Mouse (Mus musculus): ENCODE results near the gene Grin2d.

The Grin2d gene

DNA sequence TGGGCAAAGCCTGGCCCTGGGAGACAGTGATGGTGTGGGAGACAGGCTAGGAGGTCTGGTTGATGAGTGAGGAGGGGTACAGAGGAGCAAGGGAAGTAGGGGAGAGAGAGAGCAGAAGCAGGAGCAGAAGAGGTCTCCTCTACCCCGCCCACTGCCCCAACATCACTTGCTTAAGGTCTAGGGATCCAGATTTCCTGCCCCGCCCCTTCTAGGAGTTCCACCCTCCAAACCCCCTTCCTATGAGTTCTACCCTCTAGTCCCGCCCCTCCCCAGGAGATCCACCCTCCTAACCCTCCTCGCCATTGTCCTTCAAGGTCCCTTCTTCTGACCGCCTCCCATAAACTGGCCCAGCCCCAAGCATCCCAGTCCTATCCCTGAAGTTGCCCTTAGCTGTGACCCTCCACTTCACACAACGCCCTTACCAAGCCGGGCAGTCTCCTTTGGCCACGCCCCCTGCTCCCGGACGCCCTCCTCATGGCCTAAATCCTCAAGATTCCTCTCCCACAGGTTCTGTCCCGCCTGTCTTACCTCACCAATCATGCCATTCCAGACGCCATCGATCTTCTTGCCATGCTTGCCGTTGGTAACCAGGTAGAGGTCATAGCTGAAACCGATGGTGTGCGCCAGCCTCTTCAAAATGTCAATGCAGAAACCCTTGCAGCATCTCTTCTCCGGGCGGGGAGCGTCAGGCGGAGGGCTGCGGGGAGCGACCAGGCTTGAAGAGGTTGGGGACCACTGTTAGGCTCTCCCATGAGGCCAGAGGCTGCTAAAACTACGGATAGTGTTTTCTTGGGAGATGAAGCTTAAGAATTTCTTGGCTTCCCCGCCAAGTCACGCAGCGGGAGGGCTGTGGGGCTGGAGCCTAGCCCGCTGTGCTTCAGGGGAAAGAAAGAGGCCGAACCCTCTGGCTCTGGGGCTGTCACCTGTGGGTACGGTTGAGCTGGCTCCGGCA is 21.0 kb downstream of the Grin2d start:
- no peak for DNase-seq (ENCODE audit: low read depth, low spot score)

DNA sequence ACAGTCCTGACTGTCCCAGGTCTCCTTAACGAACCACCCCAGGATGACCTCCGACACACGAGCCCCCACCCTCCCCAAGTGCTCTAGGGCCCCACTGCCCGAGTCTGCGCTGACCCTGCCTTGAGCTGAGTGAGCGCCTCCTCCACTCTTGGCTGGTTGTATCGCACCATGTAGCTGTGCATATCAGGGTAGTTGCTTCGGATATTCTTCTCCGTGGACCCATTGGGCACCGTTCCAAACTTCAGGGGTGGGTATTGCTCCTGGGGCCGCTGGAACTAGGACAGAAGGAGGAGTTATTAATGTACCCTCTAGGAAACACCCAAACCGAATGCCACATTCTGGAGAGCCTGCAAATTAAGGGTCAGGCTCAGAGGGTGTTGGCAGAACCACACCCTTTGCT is 25.1 kb downstream of the Grin2d start:
- no peak for DNase-seq (ENCODE audit: low read depth, low spot score)

DNA sequence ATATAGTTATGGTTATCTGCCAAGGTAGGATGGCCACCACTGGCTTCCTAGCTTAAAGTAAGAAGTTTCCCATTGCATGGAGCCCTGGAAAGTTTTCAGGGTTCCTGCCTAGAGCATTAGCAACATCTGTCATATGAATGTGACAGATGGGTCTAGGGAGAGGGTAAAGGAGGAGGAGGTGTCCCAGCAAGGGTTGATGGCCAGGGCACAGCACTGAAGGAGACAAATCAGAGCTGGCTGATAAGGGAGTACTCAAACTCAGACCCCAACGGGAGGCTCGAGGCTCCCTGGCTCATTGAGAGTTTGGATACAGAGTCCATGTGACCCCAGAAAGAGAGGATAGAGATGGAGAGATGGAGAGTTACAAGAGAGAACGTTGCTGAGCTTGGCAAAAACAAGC is 27.5 kb downstream of the Grin2d start:
- DNase-seq (ENCODE audit: low read depth, low spot score) = no peak

DNA sequence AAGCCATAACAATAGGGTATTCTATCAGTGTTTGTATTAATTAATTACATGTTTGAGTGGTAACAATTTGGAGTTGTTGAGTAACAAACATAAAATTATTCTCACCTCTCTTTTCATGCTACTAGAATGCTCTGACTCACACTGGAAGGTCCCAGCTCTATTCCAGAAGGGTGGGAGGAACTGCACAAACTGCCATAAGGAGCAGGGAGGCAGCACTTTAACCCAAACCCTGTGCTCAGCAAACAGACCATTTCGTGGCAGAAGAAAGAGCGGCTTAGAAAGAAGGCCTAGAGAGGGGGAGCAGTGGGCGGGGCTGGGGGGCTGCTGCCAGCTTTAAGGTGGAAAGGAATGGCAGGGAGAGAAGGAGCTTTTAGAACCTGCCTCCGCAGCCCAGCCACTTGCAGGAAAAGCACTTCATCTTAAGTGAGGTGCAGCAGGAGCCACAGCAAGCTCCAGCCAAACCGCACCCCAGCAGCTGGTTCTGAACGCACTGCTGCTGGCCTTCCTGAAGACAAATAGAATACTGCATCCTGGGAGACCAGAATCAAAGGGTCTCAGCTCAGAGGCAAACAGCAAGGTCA is 29.6 kb downstream of the Grin2d start:
- no peak for DNase-seq (ENCODE audit: low read depth, low spot score)

DNA sequence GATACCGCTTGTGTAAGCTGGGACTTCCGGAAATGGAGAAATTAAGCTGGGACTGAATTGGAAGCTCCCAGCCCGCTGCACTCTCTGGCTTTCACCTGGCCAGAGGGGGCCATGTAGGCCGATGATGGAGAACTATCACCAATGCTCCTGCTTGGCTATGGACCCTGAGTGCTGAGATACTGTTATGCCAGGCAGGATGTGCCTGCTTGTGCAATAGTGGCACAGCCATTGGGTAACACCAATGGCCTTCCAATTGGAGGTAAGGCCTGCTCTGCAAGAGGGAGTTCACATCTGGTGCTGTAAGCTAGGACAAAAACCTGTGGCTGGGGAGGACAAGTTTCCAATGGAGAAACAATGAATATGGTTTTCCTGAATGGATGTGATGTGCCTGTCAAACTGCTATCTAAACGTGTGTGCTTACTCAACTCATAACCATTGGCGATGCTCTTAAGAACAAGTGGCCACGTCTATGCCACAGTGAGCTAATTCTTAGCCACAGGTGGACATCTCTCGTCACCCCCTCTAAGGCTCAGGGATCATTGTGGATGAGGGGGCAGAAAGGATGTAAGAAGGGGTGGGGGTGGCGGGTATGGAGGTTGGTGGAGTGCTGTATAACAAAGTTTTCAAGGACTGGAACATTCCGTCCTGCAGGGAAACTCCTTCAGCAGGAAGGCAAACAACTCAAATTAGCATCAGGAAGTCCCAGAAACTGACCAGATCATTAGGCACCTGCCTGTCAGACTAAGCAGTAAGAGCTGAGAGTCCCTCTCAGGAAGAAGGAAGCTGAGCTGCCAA is 35.0 kb downstream of the Grin2d start:
- DNase-seq (ENCODE audit: low read depth, low spot score) = no peak

DNA sequence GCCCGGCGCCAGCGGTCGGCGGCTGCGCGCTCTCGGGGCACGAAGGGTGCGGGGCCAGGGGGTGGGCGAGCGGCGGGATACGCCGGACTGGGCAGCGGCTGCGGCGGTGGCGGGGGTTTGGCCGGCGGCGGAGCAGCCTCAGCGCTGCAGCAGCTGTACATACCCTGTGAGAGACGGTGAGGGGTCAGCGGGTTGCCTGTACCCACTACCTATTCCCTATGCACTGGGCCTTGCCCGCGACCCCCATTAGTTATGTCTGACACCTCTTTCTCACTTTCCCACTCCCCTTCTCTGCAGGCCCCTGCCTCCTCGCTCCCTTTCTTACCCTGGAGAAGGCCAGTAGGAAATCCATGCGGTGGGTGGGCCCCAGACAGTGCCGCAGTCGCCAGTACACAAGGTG is 44.3 kb downstream of the Grin2d start:
- no peak for DNase-seq (ENCODE audit: low read depth, low spot score)

DNA sequence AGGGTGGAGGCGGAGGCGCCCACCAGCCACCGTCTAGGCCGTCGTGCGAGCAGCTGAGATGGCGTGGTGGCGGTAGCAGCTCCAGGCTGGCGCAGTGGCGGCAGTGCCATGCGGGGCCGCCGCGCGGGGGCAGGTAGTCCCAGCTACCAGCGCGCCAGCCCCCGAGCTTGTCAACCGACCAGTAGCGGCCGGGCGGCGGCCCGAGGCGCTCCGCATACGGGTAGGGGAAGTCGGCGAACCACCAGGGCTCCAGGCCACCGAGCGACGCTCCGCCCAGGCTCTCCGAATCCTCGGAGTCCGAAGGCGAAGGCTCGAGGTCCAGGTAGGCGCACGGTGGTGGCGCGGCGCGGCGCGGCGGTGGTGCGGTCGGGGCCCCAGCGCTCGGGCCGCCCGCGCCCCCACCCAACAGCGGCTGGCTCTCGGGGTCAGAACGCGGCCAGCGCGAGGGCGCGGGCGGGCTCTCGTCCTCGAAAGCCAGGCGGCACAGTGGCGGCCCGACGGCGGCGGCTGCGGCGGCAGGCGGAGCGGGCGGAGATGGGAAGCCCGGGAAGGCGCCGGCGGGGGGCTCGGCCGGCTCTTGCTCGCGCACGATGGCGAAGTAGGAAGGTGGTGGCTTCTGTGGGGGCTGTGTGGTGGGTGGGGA is 44.9 kb downstream of the Grin2d start:
- peak; percentile 44 for DNase-seq (ENCODE audit: low read depth, low spot score)

DNA sequence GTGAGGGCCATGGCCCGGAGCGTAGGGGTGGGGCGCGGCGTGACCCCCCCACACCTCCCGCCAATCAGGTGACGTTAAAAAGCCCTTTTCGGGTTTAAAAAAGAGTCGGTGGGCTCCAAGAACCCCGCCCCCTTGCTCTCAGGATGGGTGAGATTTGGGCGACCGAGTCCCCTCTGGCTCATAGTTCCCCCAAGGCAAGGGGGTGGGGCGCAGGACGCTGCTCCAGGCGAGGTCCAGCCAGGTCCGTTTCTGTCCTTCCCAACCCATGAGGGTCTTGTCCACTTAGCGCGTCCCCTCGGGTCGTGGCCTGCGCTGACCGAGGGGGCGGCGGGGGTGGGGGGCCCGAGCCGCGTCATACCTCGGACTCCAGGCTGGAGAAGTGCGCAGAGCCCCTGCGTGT is 45.8 kb downstream of the Grin2d start:
- DNase-seq (ENCODE audit: low read depth, low spot score) = no peak

DNA sequence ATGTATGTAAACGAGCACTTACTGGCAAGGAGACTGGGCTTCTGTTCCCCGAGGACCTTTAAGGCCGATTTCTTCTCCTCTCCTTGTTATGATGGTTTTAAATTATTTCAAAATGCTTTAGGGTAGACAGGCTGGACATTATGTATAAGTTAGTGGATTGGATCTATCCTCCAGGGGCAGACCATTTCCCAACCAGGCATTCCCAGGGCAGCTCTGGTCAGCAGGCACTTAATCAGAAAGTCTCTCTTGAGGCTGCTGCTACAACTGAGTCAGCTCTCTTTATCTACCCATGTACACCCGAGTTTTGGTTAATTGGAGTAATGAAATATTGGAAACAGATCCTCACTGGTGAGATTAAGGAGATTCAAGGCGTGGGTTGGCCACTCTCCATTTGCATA is 47.1 kb downstream of the Grin2d start:
- no peak for DNase-seq (ENCODE audit: low read depth, low spot score)

DNA sequence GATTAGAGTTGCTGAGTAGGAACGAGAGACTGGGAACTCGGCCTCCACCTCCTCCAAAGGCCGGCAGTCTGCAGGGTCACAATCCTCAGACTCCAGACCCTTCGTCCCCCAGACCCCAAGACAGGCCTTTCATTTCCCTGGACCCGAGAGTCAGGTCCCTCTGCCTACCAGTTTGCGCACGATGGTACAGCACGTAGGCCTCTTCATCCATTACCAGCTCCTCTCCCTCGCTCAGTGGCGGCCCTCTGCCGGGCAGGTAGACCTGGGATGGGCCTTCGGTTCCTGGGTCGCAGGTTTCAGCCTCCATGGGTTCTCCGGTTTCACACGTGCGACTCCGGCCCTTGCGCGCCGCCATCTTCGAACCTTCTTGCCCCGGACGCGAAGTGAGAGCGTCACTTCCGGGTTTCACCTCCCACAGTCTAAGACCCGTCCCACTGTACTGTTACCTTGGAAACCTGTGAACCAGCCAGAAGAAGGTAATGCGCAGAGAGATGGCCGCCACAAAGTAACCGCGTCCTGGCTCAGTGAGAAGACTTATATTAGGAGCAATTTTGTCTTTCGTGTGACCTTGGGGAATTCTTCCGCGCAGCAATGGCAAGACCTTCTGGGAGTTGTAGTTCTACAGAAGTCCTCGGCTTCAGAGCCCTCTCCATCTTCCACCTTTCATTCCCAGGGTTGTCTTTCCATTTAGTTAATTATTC is 47.6 kb downstream of the Grin2d start, which contains the start of gene Grwd1:
Gene Grwd1, minus strand, starts transcription at position 518 of the 701 bp plus-strand sequence.
- DNase-seq (ENCODE audit: low read depth, low spot score) = peak; percentile 95

DNA sequence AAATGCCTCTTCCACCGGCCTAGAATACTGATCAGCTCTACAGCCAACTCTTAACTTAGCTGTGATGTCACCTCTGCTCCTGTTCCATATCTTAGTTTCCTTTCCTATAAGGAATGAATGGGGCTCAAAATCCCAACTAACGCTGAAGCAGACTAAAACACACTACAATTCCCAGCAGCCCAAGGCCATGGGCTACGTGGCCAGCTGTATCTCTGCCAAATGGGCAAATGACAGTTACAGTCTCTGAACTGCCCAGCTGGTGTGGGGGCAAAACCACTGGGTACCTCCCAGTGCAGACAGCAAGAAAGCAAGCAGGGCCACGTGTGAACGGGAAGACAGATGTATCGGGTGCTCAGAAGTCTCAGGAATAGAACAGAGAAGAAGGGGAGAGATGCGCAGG is 51.5 kb downstream of the Grin2d start:
- no peak for DNase-seq (ENCODE audit: low read depth, low spot score)

DNA sequence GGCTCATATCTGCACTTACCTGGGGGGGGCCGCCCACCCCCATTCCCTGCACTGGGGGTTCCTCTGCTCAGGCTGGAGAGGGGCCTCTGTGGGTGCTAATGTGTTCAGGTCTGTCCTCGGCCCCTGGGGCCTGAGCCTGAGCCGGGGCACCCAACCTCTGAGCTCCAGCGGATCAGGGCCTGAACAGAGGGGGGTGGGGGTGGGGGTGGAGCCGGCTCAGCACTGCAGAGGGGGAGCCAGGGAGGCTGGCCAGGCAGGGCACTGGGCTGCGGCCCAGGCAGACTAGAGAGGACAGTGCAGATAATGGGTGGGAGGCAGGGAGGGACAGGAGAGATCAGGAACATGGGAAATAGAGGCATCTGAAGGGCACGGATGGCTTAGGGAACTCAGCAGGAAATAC is 53.6 kb downstream of the Grin2d start, which contains the start of gene Kcnj14:
Gene Kcnj14, minus strand, starts transcription at position 185 of the 400 bp plus-strand sequence.
- no peak for DNase-seq (ENCODE audit: low read depth, low spot score)

DNA sequence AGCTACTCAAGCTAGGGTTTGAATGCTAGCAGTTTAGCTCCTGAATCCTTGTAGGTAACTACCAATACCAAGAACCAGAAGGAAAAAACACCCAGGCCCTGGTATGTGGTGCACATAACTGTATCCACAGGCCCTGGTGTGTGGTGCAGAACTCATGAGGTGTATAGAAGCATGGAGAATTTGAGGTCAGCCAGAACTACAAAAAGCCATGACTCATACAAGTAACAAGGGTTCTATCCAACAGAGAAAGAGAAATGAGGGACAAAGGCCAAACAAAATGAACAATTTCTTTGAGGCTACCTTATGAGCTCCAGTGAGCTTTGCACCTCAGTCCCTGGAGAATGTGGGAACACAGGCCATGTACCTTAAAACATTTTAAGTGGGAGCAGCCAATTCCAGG is 57.3 kb downstream of the Grin2d start:
- no peak for DNase-seq (ENCODE audit: low read depth, low spot score)

DNA sequence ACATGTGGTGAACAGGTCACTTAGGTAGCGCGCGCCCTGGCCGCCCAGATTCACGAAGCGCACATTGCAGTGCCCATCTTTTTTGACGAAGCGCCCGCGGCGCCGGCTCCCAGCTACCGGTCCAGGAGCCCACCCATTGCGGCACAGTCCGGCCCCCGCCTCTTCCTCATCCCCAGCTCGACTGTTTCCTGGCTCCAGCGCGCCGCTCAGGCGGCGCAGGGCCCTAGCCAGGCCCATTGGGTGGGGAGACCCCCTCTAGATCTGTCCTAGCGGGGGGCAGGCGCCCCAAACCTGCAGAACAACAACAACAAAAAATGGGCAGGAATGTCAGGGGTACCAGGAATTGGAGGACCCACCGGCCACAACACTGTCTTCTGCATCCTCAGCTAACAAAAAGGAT is 58.3 kb downstream of the Grin2d start:
- no peak for DNase-seq (ENCODE audit: low read depth, low spot score)

DNA sequence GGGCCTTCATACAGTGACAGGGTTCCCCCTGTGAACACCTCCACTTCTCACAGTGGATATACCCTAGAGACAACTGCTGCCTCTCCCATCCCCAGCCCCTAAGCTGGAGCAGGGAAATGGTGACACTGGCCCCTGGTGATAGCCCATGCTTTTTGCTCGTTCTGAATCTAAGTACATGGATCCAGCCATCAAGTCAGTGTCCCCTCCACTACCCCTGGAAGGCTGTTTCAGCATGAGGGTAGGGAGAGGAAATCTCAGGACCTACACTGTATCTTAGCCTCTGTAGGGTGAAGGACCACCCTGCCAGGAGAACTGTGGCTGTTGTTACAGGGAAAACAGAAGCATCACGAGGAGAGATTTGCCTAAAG is 62.2 kb downstream of the Grin2d start:
- no peak for DNase-seq (ENCODE audit: low read depth, low spot score)

DNA sequence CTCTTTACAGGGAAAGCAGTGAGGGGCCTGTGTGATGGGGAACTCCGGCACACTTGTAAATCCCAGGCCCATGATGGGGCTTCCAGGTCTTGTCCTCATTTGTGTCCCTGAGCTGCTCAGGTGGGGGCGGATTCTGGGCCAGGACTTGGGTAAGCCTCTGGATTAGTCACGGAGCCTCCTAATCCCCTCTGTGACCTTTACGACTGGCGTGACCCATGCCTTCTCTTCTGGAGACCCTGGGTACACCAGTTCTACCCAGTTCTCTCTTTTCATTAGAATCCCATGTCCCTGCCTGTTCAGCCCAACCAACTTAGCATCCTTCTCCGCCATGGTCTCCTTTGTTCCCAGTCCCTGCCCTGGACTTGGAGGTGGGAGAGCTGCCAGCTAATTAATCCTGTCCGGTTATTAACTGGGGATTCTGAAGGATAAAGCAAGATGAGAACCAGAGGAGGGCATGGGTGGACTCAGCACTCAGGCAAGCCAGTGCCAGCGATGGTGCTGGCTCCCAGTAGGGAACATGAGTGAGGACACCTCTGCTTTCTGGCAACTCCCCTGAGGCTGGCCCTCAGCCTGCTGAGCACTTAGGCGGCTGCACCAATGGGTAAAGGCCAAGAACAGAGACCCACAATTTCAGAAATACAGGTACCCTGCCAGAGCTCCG is 62.7 kb downstream of the Grin2d start:
- DNase-seq (ENCODE audit: low read depth, low spot score) = no peak

DNA sequence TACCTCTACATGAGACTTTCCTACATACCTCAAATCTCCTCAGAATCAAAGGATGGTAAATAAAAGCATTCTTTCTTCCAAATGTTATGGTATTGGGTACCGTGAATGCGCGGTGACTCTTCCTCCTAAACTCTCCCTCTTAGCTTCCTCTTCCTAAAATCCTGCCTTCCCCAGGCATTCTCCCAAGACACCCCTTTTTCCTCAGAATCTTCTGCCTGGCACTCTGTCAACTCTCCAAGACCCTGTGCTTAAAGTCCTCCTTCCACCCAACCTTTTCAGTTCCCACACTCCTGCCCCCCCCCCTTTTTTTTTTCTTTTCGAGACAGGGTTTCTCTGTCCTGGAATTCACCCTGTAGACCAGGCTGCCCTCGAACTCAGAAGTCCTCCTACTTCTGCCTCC is 63.3 kb downstream of the Grin2d start:
- DNase-seq (ENCODE audit: low read depth, low spot score) = no peak

DNA sequence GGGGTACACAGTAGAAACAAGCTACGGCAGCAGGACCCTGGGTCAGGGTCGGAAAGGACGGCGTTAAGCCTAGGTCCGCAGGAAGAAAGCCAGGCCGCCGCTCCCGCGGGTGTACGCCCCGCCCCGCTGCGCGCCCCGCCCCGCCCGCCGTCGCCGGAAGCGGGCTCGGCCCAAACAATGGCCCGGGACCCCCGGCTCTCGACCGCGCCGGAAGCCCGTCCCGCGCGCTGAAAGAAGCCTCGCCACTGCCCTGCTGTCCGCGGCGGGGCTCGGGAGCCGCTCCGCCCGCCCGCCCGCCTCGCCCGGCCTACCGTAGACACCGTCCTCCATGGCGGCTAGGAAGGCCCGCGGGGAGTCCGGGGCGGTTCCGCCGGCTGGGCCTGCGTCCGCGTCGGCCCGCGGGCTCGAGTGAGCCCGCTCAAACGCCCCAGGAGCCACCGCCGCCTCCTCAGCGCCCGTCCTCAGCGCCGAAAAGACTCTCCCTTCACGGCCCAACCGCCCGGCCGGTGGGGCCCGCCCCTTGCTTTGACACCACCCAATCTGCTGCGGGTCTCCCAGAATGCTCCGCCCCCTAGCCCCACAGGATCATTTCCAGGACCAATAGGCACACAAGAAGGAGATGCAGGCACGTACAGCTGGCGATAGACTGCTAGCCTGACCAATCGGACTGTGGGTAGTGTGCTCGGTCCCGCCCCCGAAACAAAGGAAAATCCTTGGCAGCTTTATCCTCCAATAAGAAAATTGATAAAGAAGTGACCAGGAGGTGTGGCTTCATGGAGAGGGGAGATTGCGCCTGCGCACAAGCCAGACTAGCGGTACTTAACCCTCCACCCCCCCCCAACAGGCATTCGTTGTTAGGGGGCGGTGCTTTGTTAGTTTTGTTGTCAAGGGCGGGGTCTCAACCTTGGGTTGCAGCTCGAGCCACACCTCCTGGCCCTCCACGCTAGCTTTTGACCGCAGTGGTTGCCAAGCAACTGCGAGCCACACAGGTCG is 64.1 kb downstream of the Grin2d start, which contains the start of gene Cyth2:
Gene Cyth2, minus strand, starts transcription at position 795 of the 993 bp plus-strand sequence.
- DNase-seq (ENCODE audit: low read depth, low spot score) = peak; percentile 100

DNA sequence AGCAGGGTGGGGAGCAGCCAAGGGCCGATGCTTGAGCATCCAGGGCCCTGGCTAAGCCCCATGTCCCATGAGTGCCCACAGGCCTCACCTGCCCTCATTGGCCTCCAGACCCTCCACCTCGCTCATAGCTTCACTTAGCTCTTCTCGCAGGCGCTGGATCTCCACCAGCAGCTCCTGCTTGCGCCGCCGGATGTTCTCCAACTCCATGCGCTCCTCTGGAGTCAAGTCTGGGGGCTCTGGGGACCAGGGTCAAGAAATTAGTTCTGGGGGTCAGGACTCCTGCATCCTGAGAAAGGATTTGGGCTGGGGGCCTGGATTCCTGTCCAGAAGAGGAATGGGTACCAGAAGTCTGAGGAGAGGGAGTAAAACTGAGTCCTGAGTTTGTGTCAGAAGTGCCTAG is 65.3 kb downstream of the Grin2d start:
- DNase-seq (ENCODE audit: low read depth, low spot score) = no peak

All from CD4-positive helper T cell, adult 2 months (primary cell).